Mouse (Mus musculus): ENCODE measurements around the gene Ttc30a2. TPM values are rescaled to one million over a fixed set of nuclear protein-coding genes. Genes with fewer than 3 reads are reported as not detected.
A peak's percentile ranks its signal among the peaks of the same experiment; 100 is the strongest.
"Not testable (repeated sequence)": the region's sequence is repeated elsewhere in the genome, so short reads cannot be mapped to it uniquely, and the experiment has no call there.

Ttc30a2 gene
- polyA plus RNA-seq, 1 experiment from 2014 or later = 1.2 TPM

GRCm38 (mm10) chr2:75950685-75951084 lies 27.3 kb downstream of the Ttc30a2 start:
- Histone ChIP-seq H3K4me2 (ENCODE audit: low read depth, low read length) (no peak overlapping the region), H3K4me1 (ENCODE audit: control insufficient read depth, insufficient read depth, low read length) (no peaks in the 10 kb centered on the region), H3K36me3 (ENCODE audit: control insufficient read depth, insufficient read depth, low read length) (no peaks in the 10 kb centered on the region), H3K9ac (replicated peaks; ENCODE audit: low read depth, low read length) (no peak overlapping the region), H3K9me3 (ENCODE audit: control insufficient read depth, low read length) (no peaks in the 10 kb centered on the region), H3K4me3 (ENCODE audit: low read depth, low read length) (no peak overlapping the region), H3K27me3 (ENCODE audit: control insufficient read depth, insufficient read depth, low read length) (no peaks in the 10 kb centered on the region), H3K27ac (ENCODE audit: low read depth, low read length) (no peak overlapping the region)
- 85% methylated on average over 8 of the region's 8 CpGs for WGBS
- no peak for ATAC-seq (ENCODE audit: low read depth)

GRCm38 (mm10) chr2:75938117-75939063 lies 39.6 kb downstream of the Ttc30a2 start, which contains the start of gene Ttc30b:
Gene Ttc30b, minus strand, starts transcription at chr2:75938585.
- WGBS = 3% methylated on average over 32 of the region's 42 CpGs
- ATAC-seq (ENCODE audit: low read depth) = peak; percentile 93
- no peaks in the 10 kb centered on the region for H3K27me3 ChIP-seq (ENCODE audit: control insufficient read depth, insufficient read depth, low read length)

GRCm38 (mm10) chr2:75937520-75938116 lies 40.4 kb downstream of the Ttc30a2 start:
- ATAC-seq (ENCODE audit: low read depth) = peak; percentile 48
- H3K27ac ChIP-seq (ENCODE audit: low read depth, low read length) = not testable (repeated sequence)
- 72% methylated on average over 15 of the region's 17 CpGs for WGBS

More at GRCm38 (mm10) chr2:75938117-75939063, 39.6 kb downstream of the Ttc30a2 start, which contains the start of gene Ttc30b:
- Histone ChIP-seq H3K4me3 (ENCODE audit: low read depth, low read length) (peak within 1 kb of the TSS; percentile 47), H3K4me2 (ENCODE audit: low read depth, low read length) (peak within 1 kb of the TSS; percentile 57), H3K27ac (ENCODE audit: low read depth, low read length) (peak within 1 kb of the TSS; percentile 85), H3K36me3 (ENCODE audit: control insufficient read depth, insufficient read depth, low read length) (no peaks in the 10 kb centered on the region), H3K4me1 (ENCODE audit: control insufficient read depth, insufficient read depth, low read length) (no peaks in the 10 kb centered on the region), H3K9ac (replicated peaks; ENCODE audit: low read depth, low read length) (peak within 1 kb of the TSS; percentile 59), H3K9me3 (ENCODE audit: control insufficient read depth, low read length) (no peaks in the 10 kb centered on the region)

GRCm38 (mm10) chr2:75936685-75937084 lies 41.3 kb downstream of the Ttc30a2 start:
- H3K9ac ChIP-seq (replicated peaks; ENCODE audit: low read depth, low read length); H3K4me2 ChIP-seq (ENCODE audit: low read depth, low read length); H3K36me3 ChIP-seq (ENCODE audit: control insufficient read depth, insufficient read depth, low read length); H3K27ac ChIP-seq (ENCODE audit: low read depth, low read length); ATAC-seq (ENCODE audit: low read depth); H3K9me3 ChIP-seq (ENCODE audit: control insufficient read depth, low read length); H3K4me3 ChIP-seq (ENCODE audit: low read depth, low read length); H3K4me1 ChIP-seq (ENCODE audit: control insufficient read depth, insufficient read depth, low read length); H3K27me3 ChIP-seq (ENCODE audit: control insufficient read depth, insufficient read depth, low read length): not testable (repeated sequence)
- WGBS = 94% methylated on average over 2 of the region's 2 CpGs

More at GRCm38 (mm10) chr2:75937520-75938116, 40.4 kb downstream of the Ttc30a2 start:
- not testable (repeated sequence) for H3K9me3 ChIP-seq (ENCODE audit: control insufficient read depth, low read length); H3K27me3 ChIP-seq (ENCODE audit: control insufficient read depth, insufficient read depth, low read length); H3K9ac ChIP-seq (replicated peaks; ENCODE audit: low read depth, low read length); H3K36me3 ChIP-seq (ENCODE audit: control insufficient read depth, insufficient read depth, low read length); H3K4me1 ChIP-seq (ENCODE audit: control insufficient read depth, insufficient read depth, low read length)
- Histone ChIP-seq H3K4me2 (ENCODE audit: low read depth, low read length) (peak overlapping the region; percentile 57), H3K4me3 (ENCODE audit: low read depth, low read length) (peak overlapping the region; percentile 47)

GRCm38 (mm10) chr2:75933541-75933940 lies 44.4 kb downstream of the Ttc30a2 start:
- Histone ChIP-seq H3K9me3 (ENCODE audit: control insufficient read depth, low read length) (no peaks in the 10 kb centered on the region), H3K4me3 (ENCODE audit: low read depth, low read length) (no peak overlapping the region), H3K4me2 (ENCODE audit: low read depth, low read length) (no peak overlapping the region), H3K27me3 (ENCODE audit: control insufficient read depth, insufficient read depth, low read length) (no peaks in the 10 kb centered on the region), H3K36me3 (ENCODE audit: control insufficient read depth, insufficient read depth, low read length) (0 out of 2 replicates have a peak, but pooled peaks cover 3% of the 10 kb centered on the region), H3K27ac (ENCODE audit: low read depth, low read length) (no peak overlapping the region), H3K4me1 (ENCODE audit: control insufficient read depth, insufficient read depth, low read length) (no peaks in the 10 kb centered on the region), H3K9ac (replicated peaks; ENCODE audit: low read depth, low read length) (0 out of 2 replicates have a peak overlapping the region, but pooled peaks have one; percentile 11)
- no peak for ATAC-seq (ENCODE audit: low read depth)
- 47% methylated on average over 7 of the region's 7 CpGs for WGBS

GRCm38 (mm10) chr2:75930941-75931340 lies 47.0 kb downstream of the Ttc30a2 start:
- no peaks in the 10 kb centered on the region for H3K27me3 ChIP-seq (ENCODE audit: control insufficient read depth, insufficient read depth, low read length)
- H3K9ac ChIP-seq (replicated peaks; ENCODE audit: low read depth, low read length) = no peak overlapping the region
- 90% methylated on average over 2 of the region's 2 CpGs for WGBS
- no peak for ATAC-seq (ENCODE audit: low read depth)
- H3K27ac ChIP-seq (ENCODE audit: low read depth, low read length) = no peak overlapping the region
- no peak overlapping the region for H3K4me3 ChIP-seq (ENCODE audit: low read depth, low read length)
- 0 out of 2 replicates have a peak, but pooled peaks cover 3% of the 10 kb centered on the region for H3K36me3 ChIP-seq (ENCODE audit: control insufficient read depth, insufficient read depth, low read length)
- 0 out of 2 replicates have a peak, but pooled peaks cover 3% of the 10 kb centered on the region for H3K4me1 ChIP-seq (ENCODE audit: control insufficient read depth, insufficient read depth, low read length)
- no peaks in the 10 kb centered on the region for H3K9me3 ChIP-seq (ENCODE audit: control insufficient read depth, low read length)
- no peak overlapping the region for H3K4me2 ChIP-seq (ENCODE audit: low read depth, low read length)

GRCm38 (mm10) chr2:75929786-75930444 lies 48.1 kb downstream of the Ttc30a2 start:
- WGBS = 91% methylated on average over 6 of the region's 6 CpGs
- Histone ChIP-seq H3K4me2 (ENCODE audit: low read depth, low read length) (no peak overlapping the region), H3K9me3 (ENCODE audit: control insufficient read depth, low read length) (no peaks in the 10 kb centered on the region), H3K4me1 (ENCODE audit: control insufficient read depth, insufficient read depth, low read length) (peaks cover 7% of the 10 kb centered on the region; the same call in 1 of the 2 replicates), H3K9ac (replicated peaks; ENCODE audit: low read depth, low read length) (no peak overlapping the region), H3K27ac (ENCODE audit: low read depth, low read length) (no peak overlapping the region), H3K27me3 (ENCODE audit: control insufficient read depth, insufficient read depth, low read length) (no peaks in the 10 kb centered on the region), H3K4me3 (ENCODE audit: low read depth, low read length) (no peak overlapping the region), H3K36me3 (ENCODE audit: control insufficient read depth, insufficient read depth, low read length) (0 out of 2 replicates have a peak, but pooled peaks cover 3% of the 10 kb centered on the region)
- ATAC-seq (ENCODE audit: low read depth) = no peak

- Histone ChIP-seq H3K9ac (replicated peaks; ENCODE audit: low read depth, low read length) (no peak overlapping the region), H3K4me1 (ENCODE audit: control insufficient read depth, insufficient read depth, low read length) (peaks cover 9% of the 10 kb centered on the region), H3K36me3 (ENCODE audit: control insufficient read depth, insufficient read depth, low read length) (0 out of 2 replicates have a peak, but pooled peaks cover 3% of the 10 kb centered on the region), H3K27me3 (ENCODE audit: control insufficient read depth, insufficient read depth, low read length) (no peaks in the 10 kb centered on the region), H3K27ac (ENCODE audit: low read depth, low read length) (no peak overlapping the region), H3K9me3 (ENCODE audit: control insufficient read depth, low read length) (no peaks in the 10 kb centered on the region), H3K4me2 (ENCODE audit: low read depth, low read length) (no peak overlapping the region), H3K4me3 (ENCODE audit: low read depth, low read length) (no peak overlapping the region)
- WGBS = 83% methylated on average over 2 of the region's 2 CpGs
- no peak for ATAC-seq (ENCODE audit: low read depth)
Measured at GRCm38 (mm10) chr2:75929141-75929540, 48.8 kb downstream of the Ttc30a2 start.

Measured in neural tube, embryonic 14.5 days (tissue).